Mouse (Mus musculus): ENCODE measurements around the gene Ddx58.

Ddx58 gene

DNA sequence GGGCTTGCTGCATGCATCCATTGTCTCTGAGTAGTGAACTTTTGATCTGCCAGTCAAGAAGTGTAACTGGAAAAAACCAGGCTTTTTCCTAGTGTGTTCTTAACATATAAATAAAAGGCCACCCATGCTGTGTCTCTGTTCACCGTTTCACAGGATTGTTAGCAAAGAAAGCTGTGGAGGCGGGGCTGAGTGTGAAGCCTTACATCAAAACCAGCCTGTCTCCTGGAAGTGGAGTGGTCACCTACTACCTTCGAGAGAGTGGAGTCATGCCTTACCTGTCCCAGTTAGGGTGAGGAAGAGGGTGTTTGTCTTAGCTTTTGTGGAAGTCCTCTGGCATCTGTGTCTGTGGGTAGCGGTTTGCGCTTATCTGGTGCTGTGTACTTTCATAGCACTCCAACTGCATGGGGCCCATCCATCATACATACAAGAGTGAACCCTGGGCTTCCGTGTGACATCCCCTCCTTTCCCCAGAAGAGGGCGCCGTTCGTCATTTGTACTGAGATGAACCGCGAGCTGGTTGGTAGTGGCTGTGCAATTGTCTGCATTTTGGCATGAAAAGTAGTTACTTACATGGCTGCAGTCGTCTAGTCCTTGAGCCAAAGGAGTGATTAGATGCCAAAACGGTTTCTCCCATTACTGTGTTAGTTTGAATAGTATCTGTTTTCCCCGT is 56.8 kb downstream of the Ddx58 start:
- DNase-seq (ENCODE audit: low spot score) = peak; percentile 65

- DNase-seq (ENCODE audit: low spot score) = peak; percentile 29
Observed at GRCm38 (mm10) chr4:40181681-40182080, 57.9 kb downstream of the Ddx58 start.

- no peak for DNase-seq (ENCODE audit: low spot score)
Observed at GRCm38 (mm10) chr4:40180046-40180445, 59.6 kb downstream of the Ddx58 start.

DNA sequence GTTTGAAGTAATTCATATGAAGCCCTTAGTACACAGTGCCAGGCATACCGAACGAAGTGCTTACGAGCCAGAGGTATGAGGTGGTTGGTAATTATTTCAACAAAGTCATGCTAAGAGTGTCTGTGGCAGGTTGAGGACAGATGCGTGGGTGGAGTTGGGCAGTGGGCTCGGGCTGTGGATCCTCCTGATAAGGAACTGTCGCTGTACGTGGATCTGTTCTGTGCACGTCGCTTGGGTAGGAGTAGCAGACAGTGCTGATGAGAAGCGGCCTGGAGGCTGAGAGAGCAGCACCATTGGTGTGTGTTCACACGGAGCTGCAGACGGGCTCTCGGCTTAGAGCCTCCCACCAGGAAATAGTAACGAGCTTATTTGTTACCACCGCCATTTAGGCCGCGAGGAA is 61.0 kb downstream of the Ddx58 start:
- DNase-seq (ENCODE audit: low spot score) = no peak

GRCm38 (mm10) chr4:40174321-40174720 is 65.3 kb downstream of the Ddx58 start:
- no peak for DNase-seq (ENCODE audit: low spot score)

DNA sequence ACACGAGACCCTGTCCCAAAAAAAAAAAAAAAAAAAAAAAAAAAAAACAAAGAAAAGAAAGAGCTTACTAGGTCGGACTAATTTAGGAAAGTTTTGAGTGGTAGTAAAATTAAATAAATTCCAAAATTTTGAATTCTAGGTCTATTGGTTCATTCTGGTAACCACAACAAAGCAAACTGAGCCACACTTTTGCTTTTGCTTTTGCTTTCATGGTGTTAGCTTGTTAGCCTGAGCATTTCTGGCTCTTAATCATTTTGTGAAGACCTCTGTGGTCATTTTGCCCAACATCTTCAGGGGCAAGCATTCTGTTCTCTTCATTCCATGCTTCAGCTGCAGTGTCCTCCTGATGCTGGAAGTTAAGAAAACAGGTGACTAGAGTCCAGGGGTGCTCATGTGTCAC is 67.3 kb downstream of the Ddx58 start:
- DNase-seq (ENCODE audit: low spot score) = no peak

GRCm38 (mm10) chr4:40171477-40171876 is 68.2 kb downstream of the Ddx58 start:
- no peak for DNase-seq (ENCODE audit: low spot score)

DNA sequence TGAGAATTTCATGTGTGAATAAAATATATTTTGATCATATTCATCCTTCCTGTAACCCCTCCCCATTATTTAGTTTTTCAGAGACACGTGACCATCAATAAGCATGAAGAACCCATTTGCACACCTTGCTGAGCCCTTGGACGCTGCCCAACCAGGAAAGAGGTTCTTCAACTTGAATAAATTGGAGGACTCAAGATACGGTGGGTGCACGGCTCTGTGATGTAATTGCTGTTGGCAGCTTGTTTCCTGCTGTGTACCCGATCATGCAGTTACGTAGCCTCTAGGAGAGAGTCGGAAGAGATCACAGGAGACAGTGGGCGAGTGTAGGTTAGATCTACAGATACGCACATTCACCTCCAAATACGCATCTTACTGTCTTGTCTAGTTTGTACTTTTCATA is 76.0 kb downstream of the Ddx58 start:
- DNase-seq (ENCODE audit: low spot score) = no peak

DNA sequence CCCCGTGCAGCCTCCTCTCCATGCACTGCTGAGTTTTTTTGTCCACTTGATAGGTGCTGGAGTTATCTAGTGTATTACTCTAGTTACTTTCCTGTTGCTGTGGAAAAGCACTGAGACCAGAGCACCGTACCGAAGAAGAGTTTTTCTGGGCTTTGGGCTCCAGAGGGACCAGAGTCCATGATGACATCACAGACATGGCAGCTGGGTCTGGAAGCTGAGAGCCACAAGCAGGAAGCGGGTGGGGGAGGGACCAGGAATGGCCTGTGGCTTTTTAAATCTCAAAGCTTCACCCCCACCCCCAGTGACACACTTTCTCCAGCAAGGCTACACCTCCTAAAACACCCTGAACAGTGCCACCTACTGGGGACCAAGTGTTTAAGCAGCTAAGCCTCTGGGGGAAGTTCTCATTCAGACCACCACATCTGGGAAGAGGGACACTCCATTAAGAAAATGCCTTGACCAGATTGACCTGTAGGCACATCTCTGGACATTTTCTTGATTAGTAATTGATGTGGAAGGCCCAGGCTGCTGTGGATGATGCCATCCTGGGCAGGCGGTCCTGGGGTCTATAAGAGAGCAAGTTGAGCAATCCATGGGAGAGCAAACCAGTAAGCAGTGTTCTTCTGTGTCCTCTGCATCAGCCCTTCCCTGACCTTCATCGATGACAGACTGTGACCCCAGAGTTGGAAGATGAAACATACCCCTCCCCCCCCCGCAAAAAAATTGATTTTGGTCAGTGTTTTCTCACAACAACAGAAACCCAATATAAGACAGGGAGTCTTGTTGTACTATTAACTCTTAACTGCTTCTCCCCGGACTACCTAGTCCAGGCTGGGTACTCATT is 78.8 kb downstream of the Ddx58 start:
- DNase-seq (ENCODE audit: low spot score) = no peak

DNA sequence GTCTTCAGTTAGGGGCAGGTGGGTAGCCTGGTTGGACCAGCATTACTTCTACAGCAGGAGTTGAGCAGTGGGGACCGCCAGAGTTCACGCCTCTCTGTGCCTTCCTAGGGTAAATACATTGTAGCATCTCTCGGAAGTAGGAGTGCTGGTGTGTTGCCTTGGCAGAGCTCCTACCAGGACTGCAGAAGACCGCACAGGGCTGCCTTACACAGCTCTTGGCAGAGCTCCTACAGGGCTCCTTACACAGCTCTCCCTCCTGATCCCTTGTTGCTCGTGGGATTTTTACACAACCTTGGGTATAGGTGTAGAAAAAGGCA is 81.4 kb downstream of the Ddx58 start:
- no peak for DNase-seq (ENCODE audit: low spot score)

- no peak for DNase-seq (ENCODE audit: low spot score)
Observed at GRCm38 (mm10) chr4:40157500-40158223, 82.0 kb downstream of the Ddx58 start.

DNA sequence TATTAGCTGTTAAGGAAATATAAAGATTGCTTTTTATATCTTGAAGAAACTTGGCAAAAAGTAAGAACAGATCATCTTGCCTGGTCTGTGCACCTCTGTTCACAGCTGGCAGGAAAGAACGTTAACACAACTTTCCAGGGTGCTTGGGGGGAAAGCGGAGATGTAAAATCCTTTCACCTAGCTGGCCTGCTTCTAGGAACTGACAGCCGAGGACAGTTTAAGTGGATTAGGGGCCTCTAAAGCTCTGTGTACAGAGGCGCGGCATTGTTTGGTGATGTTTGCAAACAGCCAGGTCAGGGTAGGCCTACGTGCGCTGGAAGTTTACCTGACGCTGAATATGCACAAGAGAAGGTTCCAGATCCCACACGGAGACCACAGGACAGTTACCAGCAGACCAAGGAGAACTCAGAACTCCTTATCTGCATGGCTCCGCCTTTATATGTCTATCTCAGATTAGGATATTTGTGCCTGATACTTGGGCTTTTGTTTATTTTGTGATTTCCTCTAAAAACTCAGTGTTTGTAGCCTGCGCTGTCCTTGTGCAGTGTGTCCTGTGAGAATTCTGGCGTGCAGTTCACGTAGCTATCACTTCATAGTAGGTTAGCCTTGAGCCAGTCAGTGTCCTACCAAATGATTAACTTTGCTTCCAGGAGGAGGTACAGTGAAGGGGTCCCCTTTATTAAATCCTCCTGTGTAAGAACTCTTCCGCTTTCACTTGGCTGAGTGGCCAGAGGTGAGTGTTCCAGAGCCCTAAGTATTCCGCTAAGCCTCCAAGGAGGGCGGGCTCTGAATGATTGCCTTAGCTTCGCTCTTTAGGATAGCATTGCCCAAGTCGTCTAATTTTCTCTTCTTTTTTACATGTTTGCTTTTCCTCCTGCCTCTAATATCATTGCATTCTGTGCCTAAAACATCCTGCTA is 82.8 kb downstream of the Ddx58 start:
- no peak for DNase-seq (ENCODE audit: low spot score)

GRCm38 (mm10) chr4:40156153-40156552 is 83.5 kb downstream of the Ddx58 start:
- no peak for DNase-seq (ENCODE audit: low spot score)

DNA sequence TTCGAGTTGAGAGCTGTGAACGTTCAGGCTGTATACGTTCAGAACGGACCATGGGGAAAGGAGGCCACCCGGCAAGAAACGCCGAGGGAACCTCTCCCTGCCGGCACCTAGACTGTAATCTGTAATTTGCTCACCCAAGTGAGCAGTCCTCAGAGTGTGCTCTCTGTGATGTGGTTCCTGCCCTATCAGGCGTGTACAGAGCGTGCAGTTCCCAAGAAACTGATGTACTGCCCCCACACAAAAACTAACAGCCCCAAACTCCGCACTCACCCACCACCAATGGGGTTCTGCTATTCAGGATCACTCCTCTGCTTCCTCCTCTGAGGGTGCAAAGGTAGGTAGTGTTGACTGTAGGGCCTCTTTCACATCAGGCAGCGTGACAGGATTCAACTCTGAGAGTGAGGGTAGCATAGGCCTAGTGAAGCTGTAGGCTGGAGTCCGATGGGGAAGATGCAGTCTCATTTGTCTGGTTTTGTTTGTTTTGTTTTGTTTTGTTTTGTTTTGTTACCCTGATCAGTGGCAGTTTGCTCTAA is 84.1 kb downstream of the Ddx58 start:
- DNase-seq (ENCODE audit: low spot score) = no peak

GRCm38 (mm10) chr4:40154751-40155150 is 84.9 kb downstream of the Ddx58 start:
- no peak for DNase-seq (ENCODE audit: low spot score)

All from ovary, postnatal 36 days (tissue).